Mouse (Mus musculus): Measurements from ENCODE around the gene Aaas. TPM values are rescaled to one million over a fixed set of nuclear protein-coding genes. Genes with fewer than 3 reads are reported as not detected.
"Not testable (repeated sequence)": the region's sequence is repeated elsewhere in the genome, so short reads cannot be mapped to it uniquely, and the experiment has no call there.

The Aaas gene
- polyA plus RNA-seq, 1 experiment, result 55.8 TPM

DNA sequence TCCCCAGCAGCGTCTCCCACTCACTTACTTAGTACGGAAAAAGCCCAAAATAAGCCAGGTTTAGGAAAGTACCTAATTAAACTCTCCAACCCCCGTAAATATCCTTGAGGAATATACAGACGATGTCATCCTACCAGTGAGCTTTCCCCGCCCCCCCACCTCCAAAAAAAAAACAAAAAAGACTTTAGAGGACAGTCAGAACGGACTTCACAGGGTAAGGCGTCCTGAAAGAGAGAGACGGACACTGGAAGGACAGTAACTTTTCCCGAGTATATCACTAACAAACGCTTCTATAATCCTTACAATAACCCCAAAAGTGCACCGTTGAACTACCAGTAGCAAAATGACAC, 346 bp upstream of the Aaas start:
- Histone ChIP-seq H3K27ac (ENCODE audit: insufficient read depth, low read length) (peak overlapping the region; percentile 48; the same call in 1 of the 2 replicates), H3K27me3 (ENCODE audit: control insufficient read depth, insufficient read depth, low read length) (peaks cover 10% of the 10 kb centered on the region), H3K4me3 (ENCODE audit: extremely low read depth, insufficient read depth, insufficient read length) (peak overlapping the region; percentile 83), H3K4me1 (ENCODE audit: control insufficient read depth, insufficient read depth, insufficient read length) (peaks cover 7% of the 10 kb centered on the region), H3K36me3 (ENCODE audit: control insufficient read depth, insufficient read depth, low read length) (peaks cover 4% of the 10 kb centered on the region)
- TF ChIP-seq CTCF (IDR thresholded peaks at IDR 0.05; ENCODE audit: extremely low read depth, insufficient read depth, insufficient read length, insufficient replicate concordance), result no peak
- TF ChIP-seq POLR2A (IDR thresholded peaks at IDR 0.05; ENCODE audit: low read depth, low read length), result no peak
- no peak for DNase-seq (ENCODE audit: low read depth in 1 of 2, low spot score in 2 of 2)
- 8% methylated on average over 11 of the region's 11 CpGs for WGBS

DNA sequence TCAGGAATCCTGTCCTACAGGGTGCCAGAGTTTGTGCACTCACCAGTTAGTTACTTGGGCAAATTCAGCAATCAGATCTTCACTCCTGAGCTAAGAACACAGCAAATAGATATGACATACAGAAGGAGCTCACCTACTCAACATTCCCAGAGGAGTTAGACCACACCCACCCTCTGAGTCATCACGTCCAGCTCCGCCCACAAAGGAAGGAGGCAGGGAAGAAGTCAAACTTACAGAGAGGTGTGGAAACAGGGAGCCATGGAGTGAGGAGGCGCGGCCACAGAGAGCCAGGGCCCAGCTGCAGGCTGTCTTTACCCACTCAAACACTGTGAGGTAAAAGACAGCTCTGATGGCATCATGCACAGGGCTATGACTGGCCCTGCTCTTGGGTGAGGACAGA, 4.1 kb downstream of the Aaas start:
- H3K36me3 ChIP-seq (ENCODE audit: control insufficient read depth, insufficient read depth, low read length), result peaks cover 10% of the 10 kb centered on the region
- H3K27ac ChIP-seq (ENCODE audit: insufficient read depth, low read length), result no peak overlapping the region
- peaks cover 4% of the 10 kb centered on the region; the same call in 1 of the 2 replicates for H3K4me1 ChIP-seq (ENCODE audit: control insufficient read depth, insufficient read depth, insufficient read length)
- TF ChIP-seq CTCF (IDR thresholded peaks at IDR 0.05; ENCODE audit: extremely low read depth, insufficient read depth, insufficient read length, insufficient replicate concordance), result no peak
- H3K27me3 ChIP-seq (ENCODE audit: control insufficient read depth, insufficient read depth, low read length), result no peaks in the 10 kb centered on the region
- no peak overlapping the region for H3K4me3 ChIP-seq (ENCODE audit: extremely low read depth, insufficient read depth, insufficient read length)
- DNase-seq (ENCODE audit: low read depth in 1 of 2, low spot score in 2 of 2), result no peak
- 96% methylated on average over 4 of the region's 4 CpGs for WGBS

DNA sequence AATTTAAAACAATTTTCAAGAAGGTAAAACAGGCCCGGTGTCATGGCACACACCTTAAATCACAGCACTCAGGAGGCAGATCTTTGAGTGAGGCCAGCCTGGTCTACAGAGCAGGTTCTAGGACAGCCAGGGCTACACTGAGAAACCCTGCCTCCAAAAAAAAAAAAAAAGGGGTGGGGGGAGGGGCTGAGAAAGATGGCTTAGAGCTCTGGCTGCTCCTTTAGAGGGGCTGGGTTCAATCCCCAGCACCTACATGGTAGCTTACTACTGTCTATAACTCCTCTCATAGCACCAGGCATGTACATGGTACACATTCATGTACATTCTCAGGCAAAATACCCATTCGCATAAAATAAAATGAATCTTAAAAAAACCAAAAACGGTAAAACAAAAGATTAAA, 6.1 kb downstream of the Aaas start:
- 90% methylated on average over 3 of the region's 3 CpGs for WGBS
- no peak for DNase-seq (ENCODE audit: low read depth in 1 of 2, low spot score in 2 of 2)
- Histone ChIP-seq H3K4me3 (ENCODE audit: extremely low read depth, insufficient read depth, insufficient read length) (no peak overlapping the region), H3K36me3 (ENCODE audit: control insufficient read depth, insufficient read depth, low read length) (peaks cover 16% of the 10 kb centered on the region), H3K27ac (ENCODE audit: insufficient read depth, low read length) (no peak overlapping the region), H3K27me3 (ENCODE audit: control insufficient read depth, insufficient read depth, low read length) (no peaks in the 10 kb centered on the region), H3K4me1 (ENCODE audit: control insufficient read depth, insufficient read depth, insufficient read length) (no peaks in the 10 kb centered on the region)
- TF ChIP-seq CTCF (IDR thresholded peaks at IDR 0.05; ENCODE audit: extremely low read depth, insufficient read depth, insufficient read length, insufficient replicate concordance) (no peak), POLR2A (IDR thresholded peaks at IDR 0.05; ENCODE audit: low read depth, low read length) (no peak)

DNA sequence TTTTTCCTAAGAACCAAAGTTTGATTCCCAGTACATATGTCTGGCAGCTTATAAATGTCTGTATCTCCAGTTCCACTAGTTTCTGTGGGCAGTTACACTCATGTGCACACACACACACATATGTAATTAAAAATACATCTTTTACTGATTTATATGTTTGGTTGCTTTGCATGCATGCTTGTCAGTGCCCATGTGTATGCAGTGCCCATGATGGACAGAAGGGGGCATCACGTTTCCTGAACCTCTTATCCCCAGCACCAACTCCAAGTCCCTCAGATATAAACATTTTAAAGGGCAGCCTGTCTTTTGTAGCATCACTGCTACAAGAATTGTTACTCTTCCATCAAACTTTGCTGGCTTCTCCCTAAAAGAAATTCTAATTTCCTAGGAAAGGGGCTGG, 9.0 kb downstream of the Aaas start:
- TF ChIP-seq CTCF (IDR thresholded peaks at IDR 0.05; ENCODE audit: extremely low read depth, insufficient read depth, insufficient read length, insufficient replicate concordance) (peak; percentile 45; the same call in 1 of the 2 replicates), POLR2A (IDR thresholded peaks at IDR 0.05; ENCODE audit: low read depth, low read length) (no peak)
- Histone ChIP-seq H3K27me3 (ENCODE audit: control insufficient read depth, insufficient read depth, low read length) (no peaks in the 10 kb centered on the region), H3K27ac (ENCODE audit: insufficient read depth, low read length) (no peak overlapping the region), H3K36me3 (ENCODE audit: control insufficient read depth, insufficient read depth, low read length) (peaks cover 36% of the 10 kb centered on the region), H3K4me3 (ENCODE audit: extremely low read depth, insufficient read depth, insufficient read length) (no peak overlapping the region), H3K4me1 (ENCODE audit: control insufficient read depth, insufficient read depth, insufficient read length) (no peaks in the 10 kb centered on the region)
- WGBS, result 15% methylated on average over 1 of the region's 1 CpGs
- peak; percentile 23 to 36 for DNase-seq (ENCODE audit: low read depth in 1 of 2, low spot score in 2 of 2)

DNA sequence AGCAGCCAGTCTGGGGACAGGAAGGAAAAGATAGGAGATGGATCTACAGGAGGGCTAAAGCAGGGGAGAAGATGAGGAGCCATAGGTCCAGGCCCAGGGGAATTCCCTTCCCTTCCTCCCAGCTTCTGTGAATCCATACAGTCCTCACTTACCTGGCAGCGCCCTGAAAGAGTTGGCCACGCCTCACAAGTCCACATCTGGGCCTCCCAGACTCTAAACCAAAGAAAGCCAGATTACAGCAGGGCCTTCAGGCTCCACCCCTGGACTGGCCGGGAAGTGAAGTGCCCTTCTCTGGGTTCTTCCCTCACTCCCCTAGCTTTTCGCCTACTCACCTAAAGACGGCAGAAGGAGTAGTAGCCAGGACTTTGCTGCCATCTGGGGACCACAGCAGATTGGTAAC, 11.0 kb downstream of the Aaas start:
- no peak overlapping the region for H3K27ac ChIP-seq (ENCODE audit: insufficient read depth, low read length)
- no peak for DNase-seq (ENCODE audit: low read depth in 1 of 2, low spot score in 2 of 2)
- H3K4me1 ChIP-seq (ENCODE audit: control insufficient read depth, insufficient read depth, insufficient read length), result no peaks in the 10 kb centered on the region
- no peaks in the 10 kb centered on the region for H3K27me3 ChIP-seq (ENCODE audit: control insufficient read depth, insufficient read depth, low read length)
- WGBS, result 94% methylated on average over 5 of the region's 5 CpGs
- no peak for TF ChIP-seq CTCF (IDR thresholded peaks at IDR 0.05; ENCODE audit: extremely low read depth, insufficient read depth, insufficient read length, insufficient replicate concordance)
- TF ChIP-seq POLR2A (IDR thresholded peaks at IDR 0.05; ENCODE audit: low read depth, low read length), result no peak
- no peak overlapping the region for H3K4me3 ChIP-seq (ENCODE audit: extremely low read depth, insufficient read depth, insufficient read length)
- H3K36me3 ChIP-seq (ENCODE audit: control insufficient read depth, insufficient read depth, low read length), result peaks cover 32% of the 10 kb centered on the region

DNA sequence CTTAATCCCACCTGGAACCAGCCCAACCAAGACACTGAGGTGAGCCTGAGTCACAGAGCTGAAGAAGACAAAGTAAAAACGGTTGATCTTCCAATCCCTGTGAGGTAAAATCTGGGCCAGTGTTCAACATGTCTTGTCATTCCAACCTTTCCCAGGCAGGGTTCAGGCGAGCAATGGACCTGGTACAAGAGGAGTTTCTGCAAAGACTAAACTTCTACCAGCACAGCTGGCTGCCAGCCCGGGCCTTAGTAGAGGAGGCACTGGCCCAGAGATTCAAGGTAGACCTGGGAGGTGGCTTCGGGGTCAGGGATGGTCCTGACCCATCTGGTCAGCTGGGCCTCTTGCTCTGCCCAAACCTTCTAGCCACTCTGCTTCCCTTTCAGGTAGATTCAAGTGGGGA, 13.6 kb downstream of the Aaas start:
- no peak for DNase-seq (ENCODE audit: low read depth in 1 of 2, low spot score in 2 of 2)
- Histone ChIP-seq H3K27ac (ENCODE audit: insufficient read depth, low read length) (no peak overlapping the region), H3K36me3 (ENCODE audit: control insufficient read depth, insufficient read depth, low read length) (peaks cover 32% of the 10 kb centered on the region), H3K4me1 (ENCODE audit: control insufficient read depth, insufficient read depth, insufficient read length) (peaks cover 7% of the 10 kb centered on the region; the same call in 1 of the 2 replicates), H3K27me3 (ENCODE audit: control insufficient read depth, insufficient read depth, low read length) (no peaks in the 10 kb centered on the region), H3K4me3 (ENCODE audit: extremely low read depth, insufficient read depth, insufficient read length) (no peak overlapping the region)
- WGBS, result 88% methylated on average over 4 of the region's 4 CpGs
- TF ChIP-seq CTCF (IDR thresholded peaks at IDR 0.05; ENCODE audit: extremely low read depth, insufficient read depth, insufficient read length, insufficient replicate concordance), result no peak
- TF ChIP-seq POLR2A (IDR thresholded peaks at IDR 0.05; ENCODE audit: low read depth, low read length), result no peak

DNA sequence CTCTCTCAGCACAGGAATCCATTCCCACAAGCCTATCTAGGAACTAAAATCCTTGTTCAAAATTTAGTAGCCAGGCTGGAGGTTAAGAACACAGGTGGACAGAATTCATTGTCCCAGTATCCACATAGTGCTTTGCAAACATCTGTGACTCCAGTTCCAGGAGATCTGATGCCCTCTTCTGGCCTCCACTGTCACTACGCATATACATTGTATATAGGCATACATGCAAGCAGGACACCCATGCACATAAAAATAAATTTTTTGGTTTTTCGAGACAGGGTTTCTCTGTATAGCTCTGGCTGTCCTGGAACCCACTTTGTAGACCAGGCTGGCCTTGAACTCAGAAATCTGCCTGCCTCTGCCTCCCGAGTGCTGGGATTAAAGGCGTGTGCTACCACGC, 14.6 kb downstream of the Aaas start:
- H3K36me3 ChIP-seq (ENCODE audit: control insufficient read depth, insufficient read depth, low read length), result peaks cover 32% of the 10 kb centered on the region
- 91% methylated on average over 5 of the region's 5 CpGs for WGBS
- DNase-seq (ENCODE audit: low read depth in 1 of 2, low spot score in 2 of 2), result not testable (repeated sequence)

More for the DNA sequence above, 14.6 kb downstream of the Aaas start:
- not testable (repeated sequence) for H3K4me1 ChIP-seq (ENCODE audit: control insufficient read depth, insufficient read depth, insufficient read length); H3K4me3 ChIP-seq (ENCODE audit: extremely low read depth, insufficient read depth, insufficient read length); H3K27me3 ChIP-seq (ENCODE audit: control insufficient read depth, insufficient read depth, low read length); H3K27ac ChIP-seq (ENCODE audit: insufficient read depth, low read length)

Data from spleen, adult 2 months (tissue).